Mouse (Mus musculus) cerebellum, adult 18-20 months (tissue): ENCODE data around the gene Prdm16.

Experiments used
- DNase-seq, 2 experiments: peaks; one replicate each; pipeline ENCODE4 v3.0.0; 2021

Prdm16 gene

DNA sequence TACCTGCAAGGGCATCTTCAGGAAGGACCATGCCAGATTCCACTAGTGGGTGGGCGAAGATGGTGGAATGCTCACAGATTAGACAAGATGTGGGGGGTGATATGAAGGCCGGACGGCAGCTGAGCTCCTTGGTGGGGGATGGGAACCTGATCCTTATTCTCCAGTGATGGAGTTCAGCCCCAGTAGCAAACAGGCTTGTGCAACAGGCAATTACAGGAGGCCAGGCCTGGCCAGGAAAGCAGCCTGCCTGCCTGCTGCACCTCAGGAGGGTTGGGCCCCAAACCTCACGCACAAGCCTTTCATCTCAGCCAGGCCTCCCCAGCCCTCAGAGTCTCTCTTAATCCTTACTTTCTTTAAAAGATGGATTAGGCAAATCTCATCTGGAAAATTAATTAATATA, 124.9 kb downstream of the Prdm16 start:
- DNase-seq: no peak

DNA sequence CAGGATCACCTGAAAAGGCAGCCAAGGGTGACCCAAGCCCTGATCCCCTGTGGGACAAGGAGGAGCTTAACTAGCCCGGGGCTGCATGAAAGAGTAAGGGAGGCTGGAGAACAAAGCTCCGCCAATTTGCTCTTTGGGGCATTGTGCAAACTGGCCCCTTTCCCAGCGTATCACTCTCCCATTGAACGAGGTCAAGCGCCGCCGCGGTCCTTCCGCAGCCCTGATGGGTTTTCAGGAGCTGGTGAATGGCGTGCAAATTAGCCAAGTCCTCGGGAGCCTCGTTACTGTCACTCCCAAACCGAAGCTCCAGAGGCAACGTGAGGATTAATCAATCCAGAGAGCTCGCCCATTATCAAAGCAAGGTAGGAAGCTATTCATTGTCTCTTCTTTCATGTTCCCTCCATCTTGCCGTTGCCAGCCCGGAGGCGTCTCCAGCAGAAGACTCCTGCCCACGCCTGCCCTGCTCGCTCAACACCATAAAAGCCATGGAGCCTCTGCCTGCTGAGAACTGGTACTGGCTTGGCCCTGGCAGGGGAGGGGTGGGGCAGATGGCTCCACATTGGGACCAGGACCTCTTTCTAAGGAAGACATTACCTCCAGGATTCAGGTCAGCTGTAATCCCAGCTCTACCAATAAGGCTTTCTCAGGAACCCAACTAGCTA, 129.8 kb downstream of the Prdm16 start:
- no peak for DNase-seq

DNA sequence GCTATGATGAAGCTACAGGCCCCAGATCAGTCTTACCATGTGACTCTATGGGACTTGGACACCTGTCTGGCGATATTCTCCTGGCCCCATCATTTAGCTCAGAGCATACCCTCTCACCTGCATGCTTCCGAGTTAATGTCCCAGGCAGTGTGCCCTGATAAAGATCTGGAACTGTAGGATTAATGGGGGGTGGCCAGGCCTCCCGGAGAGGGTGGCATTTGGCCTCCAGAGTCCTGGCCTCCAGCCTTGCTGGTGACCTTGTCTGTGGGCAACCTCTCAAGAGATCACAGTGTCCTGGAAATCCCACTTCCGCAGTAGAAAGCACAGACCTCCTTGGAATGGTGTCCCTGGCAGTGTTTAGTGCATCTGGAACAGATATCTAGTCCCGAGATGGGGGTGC, 131.4 kb downstream of the Prdm16 start:
- no peak for DNase-seq

DNA sequence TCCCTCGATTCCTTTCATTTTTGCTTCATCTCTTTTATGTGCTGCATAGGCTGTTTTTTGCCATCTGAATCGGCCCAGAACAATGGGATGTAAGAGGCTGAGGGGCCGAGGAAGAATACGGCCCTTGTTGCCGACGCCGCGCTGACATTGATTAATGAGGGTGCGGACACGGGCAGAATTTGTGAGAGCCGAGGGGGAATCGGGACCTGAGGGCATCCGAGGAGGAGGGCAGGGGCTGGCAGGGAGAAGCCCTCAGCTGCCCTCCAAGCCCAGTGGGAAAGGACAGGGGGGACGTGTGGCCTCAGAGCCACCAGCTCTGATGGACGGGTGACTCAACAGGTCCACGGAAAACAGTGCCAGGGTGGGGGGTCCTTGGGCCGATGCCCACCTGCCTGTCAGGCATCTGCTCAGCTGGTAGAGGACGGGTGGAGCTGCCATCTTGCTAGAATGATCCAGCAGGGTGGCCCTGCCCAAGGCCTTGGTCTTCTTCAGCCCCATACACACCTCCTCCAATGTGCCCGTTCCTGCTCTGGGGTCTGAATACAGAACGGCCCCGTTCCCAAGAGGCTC, 133.3 kb downstream of the Prdm16 start:
- no peak for DNase-seq

DNA sequence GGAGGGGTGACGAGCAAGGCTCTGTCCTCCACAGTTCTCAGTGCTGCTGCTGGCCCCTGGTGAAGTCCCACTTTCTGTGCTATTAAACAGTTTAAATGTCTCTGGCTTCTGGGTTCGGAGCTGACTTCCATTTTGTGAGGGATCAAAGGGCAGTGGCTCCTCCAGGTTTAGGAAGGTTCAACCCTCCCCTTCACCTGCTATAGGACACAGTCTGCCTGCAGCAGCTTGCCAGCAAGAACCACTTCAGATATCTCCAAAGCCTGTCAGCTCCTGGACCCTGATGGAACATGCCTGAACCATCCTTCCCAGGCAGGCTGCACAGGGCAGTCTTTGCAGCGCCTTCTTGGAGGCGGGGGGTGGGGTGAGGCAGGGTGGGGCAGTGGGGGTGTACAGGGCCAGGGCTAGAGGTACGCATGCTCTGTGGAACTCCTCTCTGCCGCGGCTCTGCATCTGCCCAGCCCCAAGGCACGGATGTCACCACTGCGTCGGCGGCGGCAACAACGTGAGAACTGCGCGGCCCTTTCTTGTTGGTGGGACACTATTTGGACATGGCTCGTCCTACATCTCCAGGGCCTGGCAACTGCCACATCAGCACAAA, 134.2 kb downstream of the Prdm16 start:
- no peak for DNase-seq

DNA sequence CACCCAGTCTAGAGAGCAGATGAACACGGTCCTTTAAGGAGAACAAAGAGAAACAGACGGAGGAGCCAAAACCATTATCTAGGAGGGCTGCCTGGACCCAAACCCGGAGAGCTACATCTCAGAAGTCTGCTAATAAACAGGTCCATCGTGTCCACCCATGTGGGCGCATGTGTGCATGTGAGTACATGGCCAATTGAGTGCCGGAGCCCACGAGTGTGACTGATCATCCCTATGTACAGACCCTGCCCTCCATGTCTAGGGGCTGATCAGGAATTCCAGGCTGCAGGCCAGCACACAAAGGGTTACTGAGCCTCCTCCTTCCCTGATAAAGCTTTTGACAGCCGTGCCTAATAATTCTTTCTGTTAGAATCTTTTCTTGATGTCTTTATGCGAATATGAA, 136.0 kb downstream of the Prdm16 start:
- DNase-seq: no peak

DNA sequence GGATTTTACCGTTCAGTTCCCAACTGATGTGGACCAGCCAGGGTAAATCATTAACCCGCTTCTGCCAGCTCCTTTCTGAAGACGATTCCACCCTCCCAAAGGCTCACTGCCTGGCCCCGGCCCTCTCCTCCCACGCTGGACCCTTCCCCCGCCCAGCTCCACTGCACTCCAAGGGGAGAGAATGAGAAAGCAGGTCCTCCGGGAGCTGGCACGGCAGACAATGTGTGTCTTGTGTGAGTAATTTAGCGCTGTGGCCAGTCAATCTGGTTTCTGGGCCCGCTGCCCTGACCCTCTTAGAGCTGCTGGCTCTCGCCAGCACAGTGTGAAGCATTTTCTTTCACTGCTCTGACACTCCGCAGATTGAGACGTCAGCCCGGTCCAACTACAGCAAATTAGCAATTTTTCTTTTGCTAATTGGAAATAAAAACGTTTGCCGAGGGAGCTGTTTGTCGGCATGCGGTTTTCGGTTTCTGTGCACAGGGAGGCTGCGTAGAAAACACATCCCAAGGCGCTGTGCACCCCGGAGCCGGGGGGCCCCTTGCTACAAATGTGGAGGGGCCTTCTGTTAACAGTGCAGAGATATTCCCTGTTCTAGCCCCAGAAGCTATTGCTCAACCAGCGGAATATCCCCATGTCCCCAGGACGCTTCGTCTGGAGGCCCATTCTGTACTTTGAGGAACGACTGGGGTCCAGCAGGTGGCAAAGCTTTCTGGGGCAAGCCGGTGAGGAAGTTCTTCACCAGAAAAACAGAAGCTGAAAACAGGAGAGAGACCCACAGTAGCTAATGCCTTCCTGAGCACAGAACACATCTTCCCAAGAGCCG, 136.8 kb downstream of the Prdm16 start:
- peak; percentile 71 to 75 for DNase-seq

DNA sequence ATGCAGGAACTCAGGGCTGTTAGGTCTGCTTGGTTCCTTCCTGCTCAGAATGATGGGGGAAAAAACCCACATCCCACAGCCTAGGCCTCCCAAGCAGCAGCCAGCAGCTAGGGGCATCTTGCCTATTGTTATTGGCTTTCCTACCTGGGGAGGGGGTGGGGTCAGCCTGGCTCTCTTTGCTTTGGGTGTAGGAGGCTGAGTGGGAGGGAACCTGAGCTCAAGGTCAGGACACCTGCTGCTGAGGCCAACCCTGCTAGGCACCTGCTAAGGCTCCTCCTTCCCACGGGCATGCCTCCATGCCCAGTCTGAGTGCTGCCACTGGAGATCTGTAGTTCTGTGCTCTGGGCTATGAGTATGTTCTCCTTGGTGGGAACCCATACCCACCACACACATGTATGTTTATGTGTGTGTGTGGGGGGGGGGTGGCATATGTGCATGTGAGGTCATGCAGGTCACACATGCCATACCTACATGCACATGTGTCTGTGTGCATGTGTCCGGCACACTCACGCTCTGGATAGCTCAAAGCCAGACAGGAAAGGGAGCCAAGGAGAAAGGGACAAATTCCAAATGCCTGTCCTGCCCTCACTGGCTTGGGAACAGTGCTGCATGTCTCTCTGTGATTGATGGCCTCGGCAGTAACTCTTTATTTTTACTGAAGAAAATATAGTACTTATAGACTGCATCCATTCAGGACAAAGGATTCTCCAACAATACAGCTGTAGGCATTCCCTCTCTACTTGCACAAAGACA, 139.1 kb downstream of the Prdm16 start:
- no peak for DNase-seq

DNA sequence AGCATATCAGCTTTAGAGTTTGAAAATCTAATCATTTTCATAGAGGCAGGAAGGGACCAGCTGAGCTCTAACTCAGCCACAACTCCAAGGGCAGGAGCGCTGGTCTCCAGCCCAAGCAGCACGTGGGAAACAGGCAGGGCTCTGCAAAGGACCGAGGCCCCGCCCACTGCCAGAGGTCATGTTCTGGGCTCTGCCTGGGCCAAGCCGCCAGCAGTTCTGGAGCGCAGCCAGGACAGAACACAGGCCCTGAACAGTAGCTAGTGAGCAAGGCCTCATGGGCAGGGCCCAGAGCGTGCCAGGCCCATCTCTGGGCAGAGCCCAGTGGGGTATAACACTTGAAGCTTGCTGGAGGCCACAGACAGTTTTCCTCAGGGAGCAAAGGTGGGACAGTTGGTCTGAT, 139.7 kb downstream of the Prdm16 start:
- peak; percentile 14 to 19 for DNase-seq

DNA sequence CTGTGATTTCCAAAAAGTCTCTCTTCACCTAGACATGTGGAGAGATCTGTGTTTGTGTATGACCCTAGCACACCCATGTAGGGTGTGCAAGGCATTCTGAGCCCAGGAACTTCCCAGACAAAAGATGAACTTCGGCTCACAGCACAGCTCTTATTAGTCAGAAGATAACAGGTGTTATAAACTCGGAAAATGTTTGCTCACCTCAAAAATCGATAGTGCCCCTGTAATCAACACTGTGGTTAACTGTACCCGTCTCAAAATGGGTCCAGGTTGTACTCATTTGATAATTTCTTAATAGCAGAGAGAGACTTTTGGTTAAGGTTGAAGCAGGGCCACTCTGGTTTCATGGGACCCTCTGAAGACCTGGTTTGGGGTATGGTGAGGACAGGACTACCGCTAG, 140.2 kb downstream of the Prdm16 start:
- DNase-seq: no peak

DNA sequence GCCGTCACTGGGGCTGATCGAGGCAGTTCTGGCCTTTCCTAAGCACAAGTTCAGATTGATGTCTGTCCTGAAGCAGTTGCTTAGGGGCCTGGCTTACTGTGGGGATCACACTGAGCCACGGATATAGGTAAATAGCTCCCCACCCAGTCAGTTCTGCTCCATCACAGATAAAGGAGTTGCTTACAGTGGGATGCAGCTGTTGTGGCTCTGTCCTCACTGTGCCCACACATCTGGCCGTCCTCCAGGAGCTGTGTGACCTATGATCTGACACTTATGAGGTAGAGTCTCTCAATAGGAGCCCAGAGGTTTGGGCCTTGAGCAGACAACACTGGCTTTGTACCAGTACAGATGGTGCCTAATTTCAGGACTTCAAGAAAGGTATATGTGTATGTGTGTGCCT, 142.7 kb downstream of the Prdm16 start:
- DNase-seq: no peak

DNA sequence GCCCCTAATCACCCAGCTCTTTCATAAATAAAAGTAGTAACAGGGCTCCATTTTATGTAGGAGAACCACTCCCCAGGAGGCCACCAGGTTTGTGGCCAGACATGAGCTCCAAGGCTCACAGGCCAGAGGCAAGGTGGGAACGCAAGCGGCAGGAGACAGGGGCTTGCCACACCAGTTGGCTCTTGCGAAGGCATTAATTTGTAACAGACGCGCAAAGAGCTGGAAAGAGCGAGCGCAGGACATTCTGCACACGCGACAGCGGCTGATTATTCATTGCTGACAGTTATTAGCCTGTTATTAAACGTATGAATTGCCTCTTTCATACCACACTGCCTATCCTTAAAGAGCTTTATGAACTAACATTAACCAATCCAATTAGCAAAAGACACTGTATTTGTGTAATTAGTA, 144.0 kb downstream of the Prdm16 start:
- no peak for DNase-seq

DNA sequence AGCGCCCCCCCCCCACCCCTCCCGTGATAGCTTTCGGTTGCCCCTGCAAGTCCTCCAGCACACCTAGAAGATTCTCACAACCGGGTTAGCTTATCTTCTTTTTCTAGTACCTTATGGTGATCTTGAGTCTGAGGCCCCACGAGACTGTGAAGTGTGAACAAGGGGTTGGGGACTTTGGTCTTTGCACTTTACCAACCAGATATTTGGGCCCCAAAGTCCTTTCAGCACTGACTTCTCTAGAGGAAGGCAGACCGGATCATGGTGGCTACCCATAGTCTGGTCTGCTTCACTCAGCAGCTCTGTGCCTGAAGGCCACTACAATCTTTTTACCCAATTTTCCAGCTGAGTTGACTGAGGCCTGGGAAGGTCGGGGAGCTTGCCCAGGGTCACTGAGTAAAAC, 144.4 kb downstream of the Prdm16 start:
- no peak for DNase-seq

DNA sequence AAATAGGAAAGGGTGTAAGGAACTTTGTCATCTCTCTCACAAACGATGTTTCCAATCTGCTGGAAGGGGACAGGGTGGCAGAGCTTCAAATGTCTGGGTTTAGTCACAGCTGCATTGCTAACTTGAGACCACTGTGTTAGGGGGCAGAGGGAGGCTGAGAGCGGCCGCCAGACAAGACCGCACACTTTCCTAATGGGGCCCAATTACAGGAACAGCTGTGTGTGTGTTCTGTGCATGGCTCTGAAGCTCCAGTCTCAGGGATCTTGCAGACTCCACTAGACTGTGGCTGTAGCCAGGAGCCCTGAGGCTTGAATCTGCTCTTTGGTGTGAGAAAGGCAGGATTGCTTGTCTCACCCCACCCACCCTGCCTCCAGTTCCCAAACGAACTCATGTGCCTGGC, 148.6 kb downstream of the Prdm16 start:
- DNase-seq: no peak

DNA sequence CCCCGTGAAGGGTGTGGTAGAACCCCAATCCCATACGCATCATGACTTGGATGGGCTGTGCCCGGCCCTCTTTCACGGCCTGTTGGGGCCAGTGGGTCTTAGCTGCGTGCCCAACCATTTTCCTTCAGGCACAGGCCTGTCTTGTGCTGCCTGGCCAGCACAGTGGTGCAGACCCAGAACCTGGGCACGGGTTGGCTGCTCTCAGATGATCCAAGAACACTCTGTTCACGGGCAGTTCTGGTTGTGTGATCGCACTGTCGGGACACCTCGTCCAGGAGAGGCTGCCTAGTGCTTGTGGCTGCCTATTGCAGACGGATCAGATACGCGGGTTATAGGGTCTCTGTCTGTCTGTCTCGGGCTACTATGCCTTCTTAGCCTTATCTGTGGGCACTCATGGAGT, 154.0 kb downstream of the Prdm16 start:
- DNase-seq: no peak

DNA sequence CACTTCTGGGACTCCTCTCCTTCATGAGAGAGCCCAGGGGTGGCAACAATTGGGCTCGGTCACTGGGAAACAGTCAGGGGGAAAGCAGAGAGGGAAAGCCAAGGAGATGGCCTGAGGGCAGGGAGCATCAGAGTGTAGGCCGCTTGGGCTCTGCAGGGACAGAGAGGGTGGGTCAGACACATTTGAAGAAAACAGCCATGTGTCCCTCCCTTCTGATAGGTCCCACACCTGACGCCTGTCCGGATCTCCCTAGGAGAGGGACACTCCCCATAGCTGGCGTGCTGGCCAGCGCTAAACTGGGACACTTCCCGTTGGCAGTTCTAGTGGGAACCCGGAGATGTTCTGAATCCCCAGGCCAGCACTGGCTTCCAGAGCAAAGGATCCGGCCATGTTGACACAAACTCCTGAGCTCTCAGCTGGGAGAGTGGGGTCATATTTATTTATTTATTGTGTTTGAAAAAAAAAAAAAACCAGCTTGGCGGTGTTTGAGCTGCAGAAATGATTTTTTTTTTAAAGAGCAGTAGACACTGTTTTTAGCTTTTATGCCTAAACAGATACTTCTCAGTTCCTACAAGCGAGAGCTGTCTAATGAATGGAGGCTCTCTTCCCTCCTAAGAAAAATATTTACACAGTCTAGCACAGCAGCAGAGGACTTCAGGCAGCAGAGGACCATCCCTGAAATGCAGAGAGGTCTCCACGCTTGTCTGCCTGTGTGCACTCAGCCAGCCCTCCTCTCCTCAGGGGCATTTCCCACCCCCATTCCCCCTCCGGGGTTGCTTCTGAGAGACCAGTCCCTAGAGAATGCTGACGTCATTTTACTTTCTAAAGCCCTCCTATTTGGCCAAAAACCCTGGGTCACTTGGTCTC, 154.7 kb downstream of the Prdm16 start:
- DNase-seq: peak in 1 of 2 experiments; percentile 6

DNA sequence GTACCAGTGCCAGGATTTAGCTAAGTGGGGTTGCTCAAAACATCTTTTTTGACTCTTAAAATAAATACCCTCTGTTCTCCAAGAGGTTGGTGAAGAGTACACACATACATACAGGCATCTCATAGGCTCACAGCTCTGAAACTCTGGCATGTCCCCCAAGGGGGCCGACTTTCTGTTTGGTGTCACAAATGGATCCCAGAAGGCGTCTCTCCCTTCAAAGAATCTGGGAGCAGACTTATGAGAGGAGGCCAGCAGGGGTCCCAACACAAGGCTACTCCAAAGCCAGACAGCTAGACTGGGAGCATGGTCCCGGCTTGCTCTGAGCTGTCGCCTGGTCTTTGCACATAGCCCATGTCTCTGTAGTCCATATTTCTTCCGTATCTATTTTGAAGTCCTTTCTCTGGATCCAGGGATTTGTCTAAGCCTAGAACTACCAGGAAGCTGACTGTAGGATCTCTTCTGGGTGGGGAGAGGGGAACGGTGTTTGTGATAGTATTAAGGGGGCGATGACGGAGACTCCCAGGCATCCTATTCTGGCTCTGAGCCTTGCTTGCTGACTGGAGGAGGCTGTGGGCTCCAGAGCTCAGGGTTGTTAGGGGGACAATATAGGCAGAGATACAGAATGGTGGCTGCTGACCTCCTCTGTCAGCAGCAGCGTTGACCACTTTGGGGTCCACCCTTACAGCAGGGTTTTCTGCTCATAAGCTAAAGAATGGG, 156.0 kb downstream of the Prdm16 start:
- DNase-seq: no peak

DNA sequence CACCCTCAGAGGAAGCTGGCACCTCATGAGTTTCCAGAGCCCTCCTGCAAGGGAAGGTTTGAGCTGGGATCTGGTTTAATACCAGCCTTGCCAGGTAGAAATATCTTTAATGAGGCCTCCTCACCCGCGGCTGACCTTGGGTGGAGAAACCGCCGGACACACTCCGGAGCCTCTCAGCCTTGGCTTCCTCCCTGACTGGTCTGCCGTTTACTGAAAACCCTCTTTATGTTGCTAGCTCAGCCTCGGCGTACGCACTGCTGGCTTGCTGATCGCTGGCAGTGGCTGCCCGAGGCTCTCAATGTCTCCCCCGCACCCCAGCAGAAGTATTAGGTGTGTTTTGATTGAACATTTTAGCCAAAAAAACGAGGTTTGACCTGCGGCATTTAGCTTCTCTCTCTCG, 156.5 kb downstream of the Prdm16 start:
- DNase-seq: no peak

DNA sequence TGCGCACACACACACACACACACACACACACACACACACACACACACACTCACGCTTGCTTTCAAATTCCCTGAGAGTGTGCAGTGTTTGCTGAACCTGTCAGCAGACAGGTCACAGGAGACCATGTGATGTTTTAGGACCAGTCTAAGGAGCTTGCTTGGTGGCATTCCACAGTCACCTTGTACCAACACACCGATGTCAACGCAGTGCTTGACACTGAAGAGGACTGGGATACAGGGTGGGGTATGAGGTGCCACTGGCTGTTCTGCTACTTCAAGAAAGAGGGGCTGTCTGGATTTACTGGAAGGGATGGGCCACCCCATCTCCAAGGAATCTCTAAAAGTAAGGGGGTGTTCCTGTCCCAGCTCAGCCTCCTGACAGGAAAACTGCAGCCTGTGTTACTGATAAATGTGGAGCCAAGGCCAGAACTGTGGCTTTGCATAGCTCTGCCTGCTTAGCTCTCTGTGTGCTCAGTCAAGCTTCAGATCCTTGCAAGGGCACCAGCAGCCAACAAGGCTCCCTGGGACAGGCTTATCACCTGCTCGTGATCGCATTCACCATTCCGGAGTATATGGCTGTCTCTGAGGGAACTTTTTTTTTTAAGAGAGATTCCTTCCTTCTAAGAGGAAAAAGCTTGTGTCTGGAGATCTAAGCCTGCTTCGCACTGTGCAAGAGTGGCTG, 157.6 kb downstream of the Prdm16 start:
- DNase-seq: no peak

DNA sequence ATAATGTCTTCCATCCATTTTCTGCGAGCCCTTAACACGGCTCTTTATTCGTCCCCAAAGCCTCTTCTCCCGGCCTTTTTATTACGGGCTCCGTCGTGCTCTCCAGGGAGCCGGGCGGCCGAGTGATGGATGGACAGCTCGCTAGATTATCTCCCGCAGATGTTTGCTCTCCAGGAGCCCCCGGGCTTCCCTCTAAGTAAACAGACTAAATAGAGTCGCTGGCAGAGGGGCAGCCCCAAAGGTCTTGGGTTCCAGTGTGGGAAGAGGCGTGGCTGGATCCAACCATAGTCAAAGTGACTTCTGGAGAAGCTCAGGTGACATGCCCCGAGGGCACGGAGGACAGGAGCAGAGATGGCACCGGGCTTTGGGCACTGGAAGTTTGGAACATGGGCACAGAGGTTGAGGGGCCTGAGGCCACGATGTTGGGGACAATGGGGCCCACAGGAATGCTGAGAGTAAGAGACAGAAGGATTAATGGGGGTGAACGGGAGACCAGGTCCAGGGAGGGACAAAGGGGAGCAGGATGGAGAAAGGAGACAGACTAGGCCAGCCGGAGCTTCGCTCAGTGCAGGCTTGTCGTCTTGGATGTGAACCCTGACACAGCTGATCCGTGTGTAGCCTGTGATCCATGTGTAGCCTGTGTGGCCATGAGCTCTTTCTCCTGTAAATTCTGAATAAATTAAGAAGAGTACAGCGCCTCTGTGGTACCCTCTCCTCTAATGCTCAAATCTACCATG, 162.9 kb downstream of the Prdm16 start:
- no peak for DNase-seq
